Mouse (Mus musculus) limb, embryonic 12.5 days (tissue): Measurements from ENCODE around the gene Klf3. TPM values are rescaled to one million over a fixed set of nuclear protein-coding genes. Genes with fewer than 3 reads are reported as not detected.

Source experiments
- ATAC-seq: fragments of 200-750 bp; cut with Nextera tagmentation; 2 replicates; pipeline ENCODE4 v1.8.0; 2017; ENCODE audit warnings: low read depth, moderate TSS enrichment; ENCODE audit not compliant: insufficient number of reproducible peaks, insufficient read depth, low FRiP score, low TSS enrichment
- H3K27ac ChIP-seq: fragments of 300-500 bp; sonication (generic); 2 replicates; pipeline ENCODE4 v1.5.1; 2016; ENCODE audit warnings: mild to moderate bottlenecking, moderate library complexity
- H3K27me3 ChIP-seq: fragments of 300-500 bp; sonication (generic); 2 replicates; pipeline ENCODE4 v1.6.1; 2016; ENCODE audit warnings: mild to moderate bottlenecking, moderate library complexity
- H3K36me3 ChIP-seq: fragments of 300-500 bp; sonication (generic); 2 replicates; pipeline ENCODE4 v1.6.1; 2016; ENCODE audit warnings: mild to moderate bottlenecking, moderate library complexity
- H3K4me1 ChIP-seq: fragments of 300-500 bp; sonication (generic); replicated peaks from 2 replicates; pipeline ENCODE4 v1.6.1; 2016
- H3K4me2 ChIP-seq: fragments of 300-500 bp; sonication (generic); 2 replicates; pipeline ENCODE4 v1.6.1; 2016; ENCODE audit warnings: mild to moderate bottlenecking, moderate library complexity
- H3K4me3 ChIP-seq: fragments of 300-500 bp; sonication (generic); replicated peaks from 2 replicates; pipeline ENCODE4 v1.5.1; 2016; ENCODE audit warnings: mild to moderate bottlenecking
- H3K9ac ChIP-seq: fragments of 300-500 bp; sonication (generic); replicated peaks from 2 replicates; pipeline ENCODE4 v1.6.1; 2016; ENCODE audit warnings: mild to moderate bottlenecking, moderate library complexity
- H3K9me3 ChIP-seq: fragments of 300-500 bp; sonication (generic); 2 replicates; pipeline ENCODE4 v1.6.1; 2016; ENCODE audit warnings: mild to moderate bottlenecking, moderate library complexity
- WGBS: fragments of 180-500 bp; shearing (Covaris S2); methylation state at CpG from one replicate; pipeline ENCODE4 v1.1.7; 2016; 5-methylcytosine and 5-hydroxymethylcytosine counted together
- polyA plus RNA-seq: library from polyadenylated mRNA; unstranded; fragments of >200 nt; fragmentation: Nextera tagmentation; extraction: Ambion mirVana; gene quantifications from 2 replicates; pipeline ENCODE4 v1.2.1, GENCODE M21; 2016

The Klf3 gene
- polyA plus RNA-seq, 1 experiment from 2014 or later = 37.8 TPM

DNA sequence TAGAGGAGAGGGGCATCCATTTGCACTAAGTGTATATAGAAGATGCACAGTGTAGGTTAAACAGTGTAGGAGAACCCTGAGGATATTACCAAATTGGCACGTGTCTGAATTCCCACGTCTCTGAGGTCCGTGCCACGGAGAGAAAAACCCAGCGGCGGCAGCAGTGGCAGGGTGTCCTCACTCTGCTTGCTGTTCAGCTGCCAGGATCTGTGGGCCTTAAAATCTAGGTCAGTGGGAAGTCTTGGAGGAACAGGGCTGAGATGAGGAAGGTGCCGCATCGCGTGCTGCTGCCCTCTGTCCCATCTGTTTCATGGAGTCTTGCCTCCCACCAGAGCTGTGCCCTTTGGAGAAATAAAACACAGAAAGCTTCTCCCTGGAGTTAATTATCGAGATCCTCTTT is 16.9 kb downstream of the Klf3 start:
- ATAC-seq = no peak
- no peak overlapping the region for H3K4me3 ChIP-seq
- no peak overlapping the region for H3K27ac ChIP-seq
- H3K9me3 ChIP-seq = no peaks in the 10 kb centered on the region
- 92% methylated on average over 10 of the region's 10 CpGs for WGBS
- no peak overlapping the region for H3K9ac ChIP-seq
- no peak overlapping the region for H3K4me2 ChIP-seq
- H3K36me3 ChIP-seq = peaks cover 66% of the 10 kb centered on the region
- no peaks in the 10 kb centered on the region for H3K27me3 ChIP-seq
- H3K4me1 ChIP-seq = peaks cover 13% of the 10 kb centered on the region; the same call in 1 of the 2 replicates

GRCm38 (mm10) chr5:64821294-64821693 is 18.1 kb downstream of the Klf3 start:
- Histone ChIP-seq H3K36me3 (peaks cover 76% of the 10 kb centered on the region), H3K4me1 (peaks cover 7% of the 10 kb centered on the region; the same call in 1 of the 2 replicates), H3K27me3 (no peaks in the 10 kb centered on the region), H3K27ac (no peak overlapping the region), H3K9me3 (no peaks in the 10 kb centered on the region), H3K4me2 (no peak overlapping the region), H3K9ac (no peak overlapping the region), H3K4me3 (no peak overlapping the region)
- 89% methylated on average over 2 of the region's 2 CpGs for WGBS
- ATAC-seq = no peak

DNA sequence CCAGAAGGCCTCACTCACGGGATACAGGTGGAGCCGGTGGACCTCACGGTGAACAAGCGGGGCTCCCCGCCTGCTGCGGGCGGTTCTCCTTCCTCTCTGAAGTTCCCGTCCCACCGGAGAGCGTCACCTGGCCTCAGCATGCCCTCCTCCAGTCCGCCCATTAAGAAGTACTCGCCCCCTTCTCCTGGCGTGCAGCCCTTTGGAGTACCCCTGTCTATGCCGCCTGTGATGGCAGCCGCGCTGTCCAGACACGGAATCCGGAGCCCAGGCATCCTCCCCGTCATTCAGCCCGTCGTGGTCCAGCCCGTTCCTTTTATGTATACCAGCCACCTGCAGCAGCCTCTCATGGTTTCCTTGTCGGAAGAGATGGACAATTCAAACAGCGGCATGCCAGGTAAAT is 18.8 kb downstream of the Klf3 start:
- no peak overlapping the region for H3K27ac ChIP-seq
- WGBS = 95% methylated on average over 24 of the region's 24 CpGs
- H3K9me3 ChIP-seq = no peaks in the 10 kb centered on the region
- no peak overlapping the region for H3K4me3 ChIP-seq
- H3K27me3 ChIP-seq = no peaks in the 10 kb centered on the region
- H3K36me3 ChIP-seq = peaks cover 80% of the 10 kb centered on the region
- no peak overlapping the region for H3K9ac ChIP-seq
- H3K4me2 ChIP-seq = no peak overlapping the region
- H3K4me1 ChIP-seq = 0 out of 2 replicates have a peak, but pooled peaks cover 2% of the 10 kb centered on the region
- no peak for ATAC-seq

GRCm38 (mm10) chr5:64823431-64823830 is 20.2 kb downstream of the Klf3 start:
- no peak for ATAC-seq
- H3K27me3 ChIP-seq = no peaks in the 10 kb centered on the region
- peaks cover 88% of the 10 kb centered on the region for H3K36me3 ChIP-seq
- no peak overlapping the region for H3K4me2 ChIP-seq
- no peak overlapping the region for H3K9ac ChIP-seq
- no peaks in the 10 kb centered on the region for H3K4me1 ChIP-seq
- no peak overlapping the region for H3K4me3 ChIP-seq
- H3K27ac ChIP-seq = no peak overlapping the region
- no peaks in the 10 kb centered on the region for H3K9me3 ChIP-seq
- WGBS = 95% methylated on average over 11 of the region's 11 CpGs

DNA sequence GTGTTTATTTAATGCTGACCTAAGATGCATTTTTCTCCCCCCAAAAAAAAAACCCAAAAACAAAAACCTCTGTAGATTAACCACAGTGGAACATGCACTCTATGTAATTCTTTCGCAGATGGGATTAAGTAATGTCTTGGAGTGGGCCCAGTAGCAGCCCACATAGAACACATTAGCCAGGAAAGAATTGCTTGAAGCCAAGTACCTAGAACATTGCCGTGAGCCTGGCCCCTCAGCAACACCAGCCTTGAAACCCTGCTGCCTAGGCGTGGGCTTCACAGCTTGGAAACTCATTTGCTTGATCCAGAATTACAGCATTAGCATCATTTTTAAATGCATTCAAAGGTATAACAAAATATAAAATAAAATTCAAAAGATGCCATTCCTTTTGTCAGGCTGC is 21.6 kb downstream of the Klf3 start:
- 93% methylated on average over 3 of the region's 3 CpGs for WGBS
- H3K36me3 ChIP-seq = peaks cover 91% of the 10 kb centered on the region

DNA sequence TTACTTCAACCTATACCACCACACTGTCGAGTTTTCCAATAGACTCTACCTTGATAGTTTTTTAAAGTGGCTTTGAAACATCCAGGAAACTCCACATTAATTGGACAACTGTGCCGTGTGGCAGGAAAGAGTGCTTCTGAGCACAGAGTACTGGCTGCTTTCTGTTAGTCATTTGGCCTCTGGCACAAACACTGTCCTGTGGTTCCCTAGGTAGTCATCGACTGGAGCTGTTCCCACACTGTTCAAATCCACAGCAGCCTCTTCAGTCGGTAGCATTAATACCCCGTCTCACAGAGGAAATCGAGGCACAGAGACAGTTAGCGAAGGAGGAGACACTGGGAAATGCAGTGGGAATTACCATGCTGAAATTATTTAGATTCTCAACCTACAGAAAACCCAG is 22.3 kb downstream of the Klf3 start:
- no peak overlapping the region for H3K9ac ChIP-seq
- no peaks in the 10 kb centered on the region for H3K4me1 ChIP-seq
- H3K9me3 ChIP-seq = no peaks in the 10 kb centered on the region
- no peak for ATAC-seq
- no peak overlapping the region for H3K4me2 ChIP-seq
- H3K27ac ChIP-seq = no peak overlapping the region
- WGBS = 89% methylated on average over 7 of the region's 7 CpGs
- H3K4me3 ChIP-seq = no peak overlapping the region
- H3K27me3 ChIP-seq = no peaks in the 10 kb centered on the region
- peaks cover 92% of the 10 kb centered on the region for H3K36me3 ChIP-seq

More for the DNA sequence above, 21.6 kb downstream of the Klf3 start:
- Histone ChIP-seq H3K4me1 (no peaks in the 10 kb centered on the region), H3K9me3 (no peaks in the 10 kb centered on the region), H3K27me3 (no peaks in the 10 kb centered on the region), H3K9ac (no peak overlapping the region), H3K4me3 (no peak overlapping the region), H3K27ac (no peak overlapping the region), H3K4me2 (no peak overlapping the region)
- ATAC-seq = no peak

- no peak overlapping the region for H3K4me3 ChIP-seq
- H3K27me3 ChIP-seq = no peaks in the 10 kb centered on the region
- ATAC-seq = no peak
- peaks cover 88% of the 10 kb centered on the region for H3K36me3 ChIP-seq
- WGBS = 95% methylated on average over 12 of the region's 12 CpGs
- H3K27ac ChIP-seq = no peak overlapping the region
- H3K4me2 ChIP-seq = no peak overlapping the region
- no peaks in the 10 kb centered on the region for H3K4me1 ChIP-seq
- H3K9me3 ChIP-seq = no peaks in the 10 kb centered on the region
- no peak overlapping the region for H3K9ac ChIP-seq
Measured at GRCm38 (mm10) chr5:64827151-64827550, 24.0 kb downstream of the Klf3 start.

DNA sequence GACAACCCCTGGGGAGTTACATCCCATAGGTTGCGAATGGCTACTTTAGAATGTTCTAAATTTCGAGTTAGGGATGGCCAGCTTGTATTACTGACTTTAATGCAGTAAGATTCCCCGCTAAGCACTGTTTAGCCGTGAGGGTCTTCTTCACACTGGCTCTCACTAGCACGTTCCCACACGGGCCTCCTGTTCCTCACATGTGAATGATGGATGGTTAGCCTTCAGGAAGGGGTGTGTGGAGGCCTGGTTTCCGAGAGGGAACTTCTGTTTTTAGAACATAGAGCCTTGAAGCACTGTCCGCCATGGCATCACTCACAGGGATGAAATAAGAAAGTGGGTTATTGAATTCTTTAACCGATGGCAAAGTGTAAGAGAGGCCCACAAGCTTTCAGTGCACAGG is 25.1 kb downstream of the Klf3 start:
- Histone ChIP-seq H3K4me3 (no peak overlapping the region), H3K36me3 (peaks cover 77% of the 10 kb centered on the region), H3K4me2 (no peak overlapping the region), H3K4me1 (no peaks in the 10 kb centered on the region), H3K9ac (no peak overlapping the region), H3K9me3 (no peaks in the 10 kb centered on the region), H3K27me3 (no peaks in the 10 kb centered on the region), H3K27ac (no peak overlapping the region)
- no peak for ATAC-seq
- 87% methylated on average over 9 of the region's 9 CpGs for whole genome bisulfite sequencing

GRCm38 (mm10) chr5:64829606-64830005 is 26.4 kb downstream of the Klf3 start:
- H3K27me3 ChIP-seq = no peaks in the 10 kb centered on the region
- ATAC-seq = no peak
- no peak overlapping the region for H3K9ac ChIP-seq
- whole genome bisulfite sequencing = 94% methylated on average over 10 of the region's 10 CpGs
- no peaks in the 10 kb centered on the region for H3K9me3 ChIP-seq
- H3K4me3 ChIP-seq = no peak overlapping the region
- H3K4me2 ChIP-seq = no peak overlapping the region
- H3K4me1 ChIP-seq = no peaks in the 10 kb centered on the region
- H3K36me3 ChIP-seq = peaks cover 64% of the 10 kb centered on the region
- no peak overlapping the region for H3K27ac ChIP-seq

- ATAC-seq = no peak
- Histone ChIP-seq H3K4me3 (no peak overlapping the region), H3K9me3 (no peaks in the 10 kb centered on the region), H3K4me2 (no peak overlapping the region), H3K9ac (no peak overlapping the region), H3K27ac (no peak overlapping the region), H3K27me3 (no peaks in the 10 kb centered on the region), H3K4me1 (no peaks in the 10 kb centered on the region), H3K36me3 (peaks cover 55% of the 10 kb centered on the region)
- WGBS = 94% methylated on average over 3 of the region's 3 CpGs
Measured at GRCm38 (mm10) chr5:64830773-64831172, 27.6 kb downstream of the Klf3 start.

DNA sequence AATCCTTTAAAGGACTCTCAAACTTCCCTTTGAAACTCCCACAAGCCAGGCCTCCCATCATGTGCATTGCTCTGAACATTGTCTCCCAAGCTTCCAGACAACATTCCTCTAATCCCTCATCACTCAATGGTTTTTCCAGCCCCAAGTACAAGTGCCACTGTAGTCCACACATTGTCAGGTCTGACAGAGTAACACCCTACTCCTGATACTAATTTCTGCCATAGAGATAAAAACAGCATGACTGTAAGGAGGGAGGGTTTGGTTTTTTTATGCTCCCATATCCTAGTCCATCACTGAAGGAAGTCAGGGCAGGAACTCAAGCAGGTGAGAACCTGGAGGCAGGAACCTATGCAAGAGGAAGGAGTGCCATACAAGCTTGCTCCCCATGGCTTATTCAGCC is 30.2 kb downstream of the Klf3 start:
- H3K9me3 ChIP-seq = no peaks in the 10 kb centered on the region
- peaks cover 30% of the 10 kb centered on the region for H3K36me3 ChIP-seq
- no peak overlapping the region for H3K9ac ChIP-seq
- H3K4me1 ChIP-seq = no peaks in the 10 kb centered on the region
- H3K27ac ChIP-seq = no peak overlapping the region
- no peak for ATAC-seq
- no peak overlapping the region for H3K4me3 ChIP-seq
- H3K4me2 ChIP-seq = no peak overlapping the region
- no peaks in the 10 kb centered on the region for H3K27me3 ChIP-seq

GRCm38 (mm10) chr5:64834213-64834612 is 31.0 kb downstream of the Klf3 start:
- ATAC-seq = no peak
- Histone ChIP-seq H3K36me3 (peaks cover 22% of the 10 kb centered on the region), H3K4me2 (no peak overlapping the region), H3K9me3 (no peaks in the 10 kb centered on the region), H3K4me1 (no peaks in the 10 kb centered on the region), H3K27ac (no peak overlapping the region), H3K27me3 (no peaks in the 10 kb centered on the region), H3K4me3 (no peak overlapping the region), H3K9ac (no peak overlapping the region)
- WGBS = 50% methylated on average over 1 of the region's 1 CpGs
